Mouse (Mus musculus): ENCODE data around the gene Thsd7b. TPM values are rescaled to one million over a fixed set of nuclear protein-coding genes. Genes with fewer than 3 reads are reported as not detected.
A peak's percentile ranks its signal among the peaks of the same experiment; 100 is the strongest.

The Thsd7b gene
- polyA plus RNA-seq (2014; fragmentation: Nextera tagmentation; extraction: Ambion mirVana), result 3.1 and 3.3 TPM in 2 replicates

- ATAC-seq (ENCODE audit: low FRiP score), result peak; percentile 90
- H3K27ac ChIP-seq (ENCODE audit: low read depth, low read length), result no peak within 1 kb of the TSS
These were observed at the start of gene Thsd7b for GRCm38 (mm10) chr1:129272982-129273937. TSS of gene Thsd7b (plus strand) at chr1:129273302.

GRCm38 (mm10) chr1:129244292-129244691, 28.8 kb upstream of the Thsd7b start:
- ATAC-seq (ENCODE audit: low FRiP score) (peak; percentile 86), DNase-seq (ENCODE audit: low spot score, missing footprints) (peak; percentile 85)
- no peaks in the 10 kb centered on the region for H3K27me3 ChIP-seq (ENCODE audit: control insufficient read depth, insufficient read depth, low read length)
- no peak overlapping the region for H3K27ac ChIP-seq (ENCODE audit: low read depth, low read length)
- no peak overlapping the region for H3K4me3 ChIP-seq (ENCODE audit: low read depth, low read length)
- WGBS, result 61% methylated on average over 3 of the region's 3 CpGs
- no peaks in the 10 kb centered on the region for H3K9me3 ChIP-seq (ENCODE audit: control insufficient read depth, low read length)
- no peak overlapping the region for H3K9ac ChIP-seq (ENCODE audit: low read length)
- H3K36me3 ChIP-seq (ENCODE audit: control insufficient read depth, insufficient read depth, low read length), result no peaks in the 10 kb centered on the region
- H3K4me1 ChIP-seq (ENCODE audit: control insufficient read depth, insufficient read depth, low read length), result no peaks in the 10 kb centered on the region
- no peak overlapping the region for H3K4me2 ChIP-seq

More at GRCm38 (mm10) chr1:129272982-129273937, at the start of gene Thsd7b:
- H3K9me3 ChIP-seq (ENCODE audit: control insufficient read depth, low read length), result no peaks in the 10 kb centered on the region
- no peaks in the 10 kb centered on the region for H3K4me1 ChIP-seq (ENCODE audit: control insufficient read depth, insufficient read depth, low read length)
- 1% methylated on average over 38 of the region's 45 CpGs for WGBS
- peak within 1 kb of the TSS; percentile 71 for H3K9ac ChIP-seq (ENCODE audit: low read length)
- H3K27me3 ChIP-seq (ENCODE audit: control insufficient read depth, insufficient read depth, low read length), result peaks cover 10% of the 10 kb centered on the region
- H3K4me3 ChIP-seq (ENCODE audit: low read depth, low read length), result peak within 1 kb of the TSS; percentile 55
- peak; percentile 93 for DNase-seq (ENCODE audit: low spot score, missing footprints)
- no peaks in the 10 kb centered on the region for H3K36me3 ChIP-seq (ENCODE audit: control insufficient read depth, insufficient read depth, low read length)
- H3K4me2 ChIP-seq, result peak within 1 kb of the TSS; percentile 86

- H3K27ac ChIP-seq (ENCODE audit: low read depth, low read length), result no peak overlapping the region
- H3K4me1 ChIP-seq (ENCODE audit: control insufficient read depth, insufficient read depth, low read length), result no peaks in the 10 kb centered on the region
- ATAC-seq (ENCODE audit: low FRiP score) (no peak), DNase-seq (ENCODE audit: low spot score, missing footprints) (no peak)
- no peaks in the 10 kb centered on the region for H3K36me3 ChIP-seq (ENCODE audit: control insufficient read depth, insufficient read depth, low read length)
- no peak overlapping the region for H3K4me2 ChIP-seq
- no peak overlapping the region for H3K9ac ChIP-seq (ENCODE audit: low read length)
- H3K9me3 ChIP-seq (ENCODE audit: control insufficient read depth, low read length), result no peaks in the 10 kb centered on the region
- no peaks in the 10 kb centered on the region for H3K27me3 ChIP-seq (ENCODE audit: control insufficient read depth, insufficient read depth, low read length)
- H3K4me3 ChIP-seq (ENCODE audit: low read depth, low read length), result no peak overlapping the region
- WGBS, result 90% methylated on average over 6 of the region's 6 CpGs
These were observed 22.2 kb upstream of the Thsd7b start for GRCm38 (mm10) chr1:129250704-129251443.

- H3K9me3 ChIP-seq (ENCODE audit: control insufficient read depth, low read length), result no peaks in the 10 kb centered on the region
- ATAC-seq (ENCODE audit: low FRiP score), result no peak
These were observed 6.4 kb upstream of the Thsd7b start for GRCm38 (mm10) chr1:129266684-129267083.

GRCm38 (mm10) chr1:129304173-129304572, 31.1 kb downstream of the Thsd7b start:
- Histone ChIP-seq H3K36me3 (ENCODE audit: control insufficient read depth, insufficient read depth, low read length) (no peaks in the 10 kb centered on the region), H3K9ac (ENCODE audit: low read length) (no peak overlapping the region), H3K9me3 (ENCODE audit: control insufficient read depth, low read length) (no peaks in the 10 kb centered on the region), H3K4me2 (no peak overlapping the region), H3K27ac (ENCODE audit: low read depth, low read length) (no peak overlapping the region), H3K27me3 (ENCODE audit: control insufficient read depth, insufficient read depth, low read length) (no peaks in the 10 kb centered on the region), H3K4me3 (ENCODE audit: low read depth, low read length) (no peak overlapping the region), H3K4me1 (ENCODE audit: control insufficient read depth, insufficient read depth, low read length) (no peaks in the 10 kb centered on the region)
- WGBS, result 89% methylated on average over 1 of the region's 1 CpGs
- no peak for DNase-seq (ENCODE audit: low spot score, missing footprints)
- no peak for ATAC-seq (ENCODE audit: low FRiP score)

More at GRCm38 (mm10) chr1:129266684-129267083, 6.4 kb upstream of the Thsd7b start:
- Histone ChIP-seq H3K4me3 (ENCODE audit: low read depth, low read length) (no peak overlapping the region), H3K4me1 (ENCODE audit: control insufficient read depth, insufficient read depth, low read length) (no peaks in the 10 kb centered on the region), H3K27me3 (ENCODE audit: control insufficient read depth, insufficient read depth, low read length) (no peaks in the 10 kb centered on the region), H3K27ac (ENCODE audit: low read depth, low read length) (no peak overlapping the region), H3K4me2 (no peak overlapping the region), H3K36me3 (ENCODE audit: control insufficient read depth, insufficient read depth, low read length) (no peaks in the 10 kb centered on the region), H3K9ac (ENCODE audit: low read length) (no peak overlapping the region)
- 94% methylated on average over 3 of the region's 3 CpGs for WGBS
- DNase-seq (ENCODE audit: low spot score, missing footprints), result no peak

GRCm38 (mm10) chr1:129324388-129324787, 51.3 kb downstream of the Thsd7b start:
- Histone ChIP-seq H3K27ac (ENCODE audit: low read depth, low read length) (no peak overlapping the region), H3K9ac (ENCODE audit: low read length) (no peak overlapping the region), H3K4me1 (ENCODE audit: control insufficient read depth, insufficient read depth, low read length) (no peaks in the 10 kb centered on the region), H3K36me3 (ENCODE audit: control insufficient read depth, insufficient read depth, low read length) (no peaks in the 10 kb centered on the region), H3K27me3 (ENCODE audit: control insufficient read depth, insufficient read depth, low read length) (no peaks in the 10 kb centered on the region), H3K4me2 (no peak overlapping the region), H3K9me3 (ENCODE audit: control insufficient read depth, low read length) (no peaks in the 10 kb centered on the region), H3K4me3 (ENCODE audit: low read depth, low read length) (no peak overlapping the region)
- 91% methylated on average over 6 of the region's 6 CpGs for WGBS
- ATAC-seq (ENCODE audit: low FRiP score) (no peak), DNase-seq (ENCODE audit: low spot score, missing footprints) (no peak)

- H3K4me2 ChIP-seq, result no peak overlapping the region
- ATAC-seq (ENCODE audit: low FRiP score), result no peak
- 82% methylated on average over 2 of the region's 2 CpGs for WGBS
These were observed 51.7 kb downstream of the Thsd7b start for GRCm38 (mm10) chr1:129324798-129325197.

GRCm38 (mm10) chr1:129356631-129357030, 83.5 kb downstream of the Thsd7b start:
- Histone ChIP-seq H3K4me1 (ENCODE audit: control insufficient read depth, insufficient read depth, low read length) (peaks cover 6% of the 10 kb centered on the region; the same call in 1 of the 2 replicates), H3K27ac (ENCODE audit: low read depth, low read length) (no peak overlapping the region), H3K4me3 (ENCODE audit: low read depth, low read length) (no peak overlapping the region), H3K36me3 (ENCODE audit: control insufficient read depth, insufficient read depth, low read length) (no peaks in the 10 kb centered on the region), H3K9ac (ENCODE audit: low read length) (no peak overlapping the region), H3K27me3 (ENCODE audit: control insufficient read depth, insufficient read depth, low read length) (no peaks in the 10 kb centered on the region), H3K9me3 (ENCODE audit: control insufficient read depth, low read length) (no peaks in the 10 kb centered on the region), H3K4me2 (no peak overlapping the region)
- 66% methylated on average over 6 of the region's 6 CpGs for WGBS
- ATAC-seq (ENCODE audit: low FRiP score) (peak; percentile 41; the same call in 1 of the 2 replicates), DNase-seq (ENCODE audit: low spot score, missing footprints) (peak; percentile 59)

More at GRCm38 (mm10) chr1:129324798-129325197, 51.7 kb downstream of the Thsd7b start:
- Histone ChIP-seq H3K27me3 (ENCODE audit: control insufficient read depth, insufficient read depth, low read length) (no peaks in the 10 kb centered on the region), H3K36me3 (ENCODE audit: control insufficient read depth, insufficient read depth, low read length) (no peaks in the 10 kb centered on the region), H3K4me3 (ENCODE audit: low read depth, low read length) (no peak overlapping the region), H3K27ac (ENCODE audit: low read depth, low read length) (no peak overlapping the region), H3K4me1 (ENCODE audit: control insufficient read depth, insufficient read depth, low read length) (no peaks in the 10 kb centered on the region), H3K9ac (ENCODE audit: low read length) (no peak overlapping the region), H3K9me3 (ENCODE audit: control insufficient read depth, low read length) (no peaks in the 10 kb centered on the region)
- no peak for DNase-seq (ENCODE audit: low spot score, missing footprints)

All from midbrain, embryonic 11.5 days (tissue).